16 mouse cellular contexts compared by ENCODE assay signal in genomic region chr6:95499639-95500038, GRCm38 (mm10).
"Had no signal": no experiment of that assay in that cellular context is flagged by ENCODE, and none has a peak within 500 bp of the region (broad histone marks: within the 10 kb centered on the region; RNA-seq: fewer than 3 reads in every experiment).

No protein-coding gene starts in this region.

- H3K9me3 ChIP-seq: liver, embryonic 13.5 days had no signal

- DNase-seq: kidney, adult 2 months; kidney, postnatal 10 days; layer of hippocampus, adult 9-11 months; liver, embryonic 13.5 days; lung, adult 2 months; lung, postnatal 14 days; lung, postnatal 4 days; midbrain, embryonic 14.5 days; right cerebral cortex, postnatal 4 days; thymus, adult 2 months; thymus, postnatal 14 days; thymus, postnatal 4 days had no signal

- H3K4me3 ChIP-seq: layer of hippocampus, adult 2 months; liver, embryonic 13.5 days had no signal

- H3K9ac ChIP-seq: liver, embryonic 13.5 days had no signal

- H3K27me3 ChIP-seq: liver, embryonic 13.5 days had no signal

- H3K4me1 ChIP-seq: liver, embryonic 13.5 days had no signal

- H3K27ac ChIP-seq: layer of hippocampus, adult 2 months; liver, embryonic 13.5 days; stomach, postnatal 0 days had no signal

- H3K4me2 ChIP-seq: liver, embryonic 13.5 days; midbrain, embryonic 11.5 days had no signal

- ATAC-seq: intestine, postnatal 0 days had no signal
